Mouse (Mus musculus) lung, postnatal 0 days (tissue): ENCODE measurements around the gene Add2.

ENCODE experiments used
- CTCF ChIP-seq: IDR thresholded peaks from 2 replicates; pipeline ENCODE4 v1.5.1; 2016; ENCODE audit warnings: antibody characterized with exemption, mild to moderate bottlenecking
- EP300 ChIP-seq: IDR thresholded peaks from 2 replicates; pipeline ENCODE4 v1.6.1; 2016; ENCODE audit warnings: antibody characterized with exemption, mild to moderate bottlenecking, control low read depth

DNA sequence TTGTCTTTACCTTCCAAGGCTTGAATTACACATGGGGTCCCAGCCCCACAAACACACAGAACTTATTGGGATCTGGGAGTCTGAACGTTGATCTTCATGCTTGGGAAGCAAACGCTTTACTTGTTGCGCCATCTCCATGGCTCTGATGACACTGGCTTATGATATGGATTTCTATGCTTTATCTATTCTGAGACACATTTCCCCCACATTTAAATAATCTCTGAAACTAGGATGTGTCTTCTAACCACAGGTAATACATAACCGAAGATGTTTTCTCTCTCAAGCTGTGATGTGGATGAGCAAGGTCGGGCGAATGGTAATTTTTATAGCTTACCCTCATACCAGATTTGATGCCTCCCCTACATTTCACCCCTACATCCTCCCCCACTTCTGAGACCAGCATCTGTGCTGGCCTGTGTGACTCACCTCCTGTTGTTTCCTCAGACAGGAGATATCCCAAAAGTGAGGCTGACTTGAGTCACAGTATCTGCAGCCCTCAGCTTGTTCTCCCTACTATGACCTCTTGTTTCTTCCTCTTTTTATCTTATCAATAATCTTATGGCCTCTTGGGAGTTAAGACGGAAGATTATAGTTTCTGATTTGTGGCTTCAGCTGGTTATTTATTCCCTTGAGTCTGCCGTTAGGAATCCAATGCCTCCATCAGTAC, 46.2 kb downstream of the Add2 start:
- TF ChIP-seq CTCF (no peak), EP300 (no peak)
